Mouse (Mus musculus) forebrain, embryonic 14.5 days (tissue): ENCODE results near the gene Eea1. TPM values are rescaled to one million over a fixed set of nuclear protein-coding genes. Genes with fewer than 3 reads are reported as not detected.
"Not testable (repeated sequence)": the region's sequence is repeated elsewhere in the genome, so short reads cannot be mapped to it uniquely, and the experiment has no call there.

Experiments used
- ATAC-seq: fragments of 200-750 bp; cut with Nextera tagmentation; 2 replicates; pipeline ENCODE4 v1.8.0; 2017; ENCODE audit warnings: mild to moderate bottlenecking, moderate library complexity
- DNase-seq: peaks from one replicate; pipeline ENCODE4 v3.0.0-alpha.2; 2015; ENCODE audit warnings: low spot score
- H3K27ac ChIP-seq: fragments of 300-500 bp; sonication (generic); 2 replicates; pipeline ENCODE4 v1.5.1; 2014; ENCODE audit warnings: low read depth, mild to moderate bottlenecking, control low read depth, low read length, moderate library complexity
- H3K27me3 ChIP-seq: fragments of 300-500 bp; sonication (generic); replicated peaks from 2 replicates; pipeline ENCODE4 v1.6.1; 2014; ENCODE audit warnings: low read length, control low read depth, mixed read lengths; ENCODE audit not compliant: control insufficient read depth, insufficient read depth
- H3K36me3 ChIP-seq: fragments of 300-500 bp; sonication (generic); 2 replicates; pipeline ENCODE4 v1.6.1; 2014; ENCODE audit warnings: low read length, control low read depth; ENCODE audit not compliant: control insufficient read depth, insufficient read depth
- H3K4me1 ChIP-seq: fragments of 300-500 bp; sonication (generic); 2 replicates; pipeline ENCODE4 v1.6.1; 2014; ENCODE audit warnings: antibody characterized with exemption, low read length, control low read depth; ENCODE audit not compliant: control insufficient read depth, insufficient read depth
- H3K4me2 ChIP-seq: fragments of 300-500 bp; sonication (generic); 2 replicates; pipeline ENCODE4 v1.6.1; 2014; ENCODE audit warnings: mild to moderate bottlenecking, control low read depth, low read length
- H3K4me3 ChIP-seq: fragments of 300-500 bp; sonication (generic); 2 replicates; pipeline ENCODE4 v1.5.1; 2014; ENCODE audit warnings: low read depth, low read length, control low read depth
- H3K9ac ChIP-seq: fragments of 300-500 bp; sonication (generic); 2 replicates; pipeline ENCODE4 v1.6.1; 2014; ENCODE audit warnings: mild to moderate bottlenecking, low read length, control low read depth, moderate library complexity
- H3K9me3 ChIP-seq: fragments of 300-500 bp; sonication (generic); replicated peaks from 2 replicates; pipeline ENCODE4 v1.6.1; 2016; ENCODE audit warnings: low read length, control low read depth, mixed read lengths; ENCODE audit not compliant: control insufficient read depth
- WGBS: fragments of 180-500 bp; shearing (Covaris S2); extraction: QIAGEN DNeasy Blood & Tissue Kit; methylation state at CpG from one replicate; pipeline ENCODE4 v1.1.7; 2014; 5-methylcytosine and 5-hydroxymethylcytosine counted together
- polyA plus RNA-seq: library from polyadenylated mRNA; unstranded; fragments of >200 nt; fragmentation: Nextera tagmentation; extraction: Ambion mirVana; gene quantifications from 2 replicates; pipeline ENCODE4 v1.2.1, GENCODE M21; 2014

Gene Eea1
- polyA plus RNA-seq, 1 experiment from 2014 or later = 15.5 TPM

DNA sequence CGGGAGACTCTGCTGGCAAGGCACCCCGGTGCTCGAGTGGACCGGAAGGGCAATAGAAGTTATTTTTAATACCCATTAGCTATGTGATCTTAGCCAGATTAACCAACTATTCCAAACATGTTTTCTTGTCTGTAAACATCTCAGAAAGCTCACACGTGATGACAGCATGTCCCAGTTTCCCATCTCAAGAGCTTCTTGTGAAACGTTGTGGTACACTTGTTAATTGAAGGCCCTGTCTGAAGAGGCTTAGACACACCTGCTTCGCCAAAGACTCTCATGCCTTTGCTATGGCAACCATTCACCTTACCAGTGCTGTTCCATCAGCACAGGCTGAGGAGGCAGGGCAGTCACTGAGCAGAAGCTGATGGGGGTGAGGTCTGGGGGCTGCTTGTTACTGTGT lies 133.9 kb downstream of the Eea1 start:
- DNase-seq (no peak), ATAC-seq (no peak)
- WGBS = 85% methylated on average over 7 of the region's 7 CpGs
- Histone ChIP-seq H3K9me3 (no peaks in the 10 kb centered on the region), H3K36me3 (no peaks in the 10 kb centered on the region), H3K4me2 (no peak overlapping the region), H3K4me3 (no peak overlapping the region), H3K4me1 (no peaks in the 10 kb centered on the region), H3K27ac (no peak overlapping the region), H3K9ac (no peak overlapping the region), H3K27me3 (no peaks in the 10 kb centered on the region)

DNA sequence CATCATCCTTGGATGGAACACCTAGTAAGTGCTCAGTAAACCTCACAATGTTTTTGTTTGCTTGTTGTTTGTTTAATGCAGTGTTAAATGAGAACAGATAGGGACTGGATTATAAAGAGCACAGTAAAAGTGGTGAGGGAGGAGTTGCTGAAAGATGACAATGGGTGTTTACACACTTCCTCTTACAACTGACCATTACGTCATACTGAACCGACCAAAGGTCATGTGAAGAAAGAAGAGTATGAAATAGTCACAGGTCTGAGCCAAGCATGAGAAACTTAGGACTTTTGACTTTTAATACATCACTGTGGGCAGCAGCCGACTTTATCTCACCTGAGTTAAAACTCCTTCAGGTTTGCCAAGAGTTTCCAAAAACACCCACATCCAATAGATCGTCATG lies 135.0 kb downstream of the Eea1 start:
- no peak overlapping the region for H3K9ac ChIP-seq
- H3K27ac ChIP-seq = no peak overlapping the region
- no peak overlapping the region for H3K4me2 ChIP-seq
- no peak overlapping the region for H3K4me3 ChIP-seq
- ATAC-seq = no peak
- no peak for DNase-seq
- no peaks in the 10 kb centered on the region for H3K27me3 ChIP-seq
- 85% methylated on average over 4 of the region's 4 CpGs for WGBS
- H3K9me3 ChIP-seq = no peaks in the 10 kb centered on the region
- no peaks in the 10 kb centered on the region for H3K36me3 ChIP-seq
- H3K4me1 ChIP-seq = no peaks in the 10 kb centered on the region

DNA sequence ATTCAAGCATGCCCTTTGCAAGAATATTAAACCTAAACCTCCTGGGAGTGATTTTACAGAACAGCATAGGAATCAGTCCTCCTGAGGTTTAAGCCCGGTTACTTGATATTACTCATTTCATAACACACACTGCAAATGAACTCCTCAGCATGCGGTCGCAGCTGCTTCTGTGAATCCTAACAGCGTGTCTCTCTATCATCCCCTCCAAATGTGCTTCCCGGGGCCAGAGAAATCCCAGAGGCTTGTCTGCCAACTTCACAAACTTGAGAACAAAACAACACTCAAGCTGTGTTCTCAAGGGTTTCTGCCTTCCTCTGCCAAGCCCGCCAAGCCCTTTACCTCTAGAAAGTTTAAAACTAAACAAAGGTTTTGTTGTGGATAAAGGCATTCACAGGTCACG lies 135.4 kb downstream of the Eea1 start:
- Histone ChIP-seq H3K9ac (no peak overlapping the region), H3K9me3 (no peaks in the 10 kb centered on the region), H3K27me3 (no peaks in the 10 kb centered on the region), H3K27ac (no peak overlapping the region), H3K4me3 (no peak overlapping the region), H3K4me2 (no peak overlapping the region), H3K4me1 (no peaks in the 10 kb centered on the region), H3K36me3 (no peaks in the 10 kb centered on the region)
- DNase-seq = peak; percentile 54
- no peak for ATAC-seq
- WGBS = 26% methylated on average over 7 of the region's 7 CpGs

DNA sequence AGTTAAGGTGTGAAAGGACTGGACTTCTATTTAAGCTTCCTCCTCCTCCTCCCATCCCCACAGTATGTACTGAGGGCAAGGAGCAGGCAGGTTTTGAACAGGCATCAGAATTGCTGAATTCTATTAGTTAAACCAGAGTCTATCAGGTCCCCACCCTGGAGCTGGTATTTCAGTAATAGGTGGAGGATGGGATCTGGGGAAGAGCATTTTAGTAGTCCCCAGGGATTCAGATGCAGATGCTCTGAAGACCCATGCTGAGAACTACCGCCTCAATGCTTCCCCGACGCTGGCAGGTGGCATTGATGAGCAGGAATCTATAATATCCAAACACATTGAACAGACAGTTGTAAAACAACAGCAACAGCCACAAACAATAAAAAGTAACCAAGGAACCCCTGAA lies 136.0 kb downstream of the Eea1 start:
- WGBS = 55% methylated on average over 3 of the region's 3 CpGs
- Histone ChIP-seq H3K9me3 (no peaks in the 10 kb centered on the region), H3K4me2 (no peak overlapping the region), H3K36me3 (no peaks in the 10 kb centered on the region), H3K4me1 (no peaks in the 10 kb centered on the region), H3K27ac (no peak overlapping the region), H3K4me3 (no peak overlapping the region), H3K9ac (no peak overlapping the region), H3K27me3 (no peaks in the 10 kb centered on the region)
- ATAC-seq (no peak), DNase-seq (no peak)

DNA sequence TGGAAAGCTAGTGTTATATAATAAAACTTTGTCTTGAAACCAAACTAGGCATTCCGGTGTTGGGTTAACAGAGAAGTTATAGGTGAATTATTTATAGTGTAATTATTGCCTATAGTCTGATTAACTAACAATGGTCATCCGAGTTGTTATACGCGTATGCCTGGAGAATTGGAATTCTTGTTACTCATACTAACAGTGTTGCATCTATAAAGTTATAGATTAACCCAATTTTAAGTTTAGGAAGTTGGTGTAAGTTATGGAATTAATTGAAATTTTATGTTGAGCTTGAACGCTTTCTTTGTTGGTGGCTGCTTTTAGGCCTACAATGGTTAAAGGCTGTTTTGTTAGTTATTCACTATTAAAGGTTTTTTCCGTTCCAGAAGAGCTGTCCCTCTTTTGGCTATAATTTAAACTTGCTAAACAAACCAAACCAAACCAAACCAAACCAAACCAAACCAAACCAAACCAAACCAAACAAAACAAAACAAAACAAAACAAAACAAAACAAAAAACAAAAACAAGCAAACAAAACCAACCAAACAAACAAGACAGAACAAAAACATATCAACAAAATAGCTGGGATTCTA lies 137.1 kb downstream of the Eea1 start:
- not testable (repeated sequence) for H3K4me1 ChIP-seq, H3K36me3 ChIP-seq, H3K9me3 ChIP-seq, H3K27ac ChIP-seq, H3K27me3 ChIP-seq, H3K9ac ChIP-seq, H3K4me3 ChIP-seq, DNase-seq, H3K4me2 ChIP-seq
- ATAC-seq = peak; percentile 100
- 88% methylated on average over 6 of the region's 6 CpGs for WGBS

DNA sequence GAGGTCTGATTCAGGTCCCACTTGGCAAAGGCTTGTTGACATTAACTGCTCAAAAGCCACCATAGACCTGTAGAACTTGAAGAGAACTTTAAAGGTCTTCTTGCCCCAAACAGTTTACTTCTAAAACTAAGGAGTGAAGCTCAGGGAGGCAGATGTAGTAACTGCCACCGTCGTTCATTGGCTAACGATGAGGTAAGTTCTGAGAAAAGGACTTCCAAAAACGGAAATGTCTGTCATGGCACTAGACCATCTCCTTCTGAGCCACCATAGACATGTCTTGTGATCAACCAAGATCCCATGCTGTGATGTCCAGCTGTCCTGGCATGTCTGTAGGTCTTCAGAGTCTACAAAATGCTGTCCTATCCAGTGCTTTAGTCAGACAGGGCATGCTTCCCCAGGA lies 139.4 kb downstream of the Eea1 start:
- ATAC-seq = no peak

DNA sequence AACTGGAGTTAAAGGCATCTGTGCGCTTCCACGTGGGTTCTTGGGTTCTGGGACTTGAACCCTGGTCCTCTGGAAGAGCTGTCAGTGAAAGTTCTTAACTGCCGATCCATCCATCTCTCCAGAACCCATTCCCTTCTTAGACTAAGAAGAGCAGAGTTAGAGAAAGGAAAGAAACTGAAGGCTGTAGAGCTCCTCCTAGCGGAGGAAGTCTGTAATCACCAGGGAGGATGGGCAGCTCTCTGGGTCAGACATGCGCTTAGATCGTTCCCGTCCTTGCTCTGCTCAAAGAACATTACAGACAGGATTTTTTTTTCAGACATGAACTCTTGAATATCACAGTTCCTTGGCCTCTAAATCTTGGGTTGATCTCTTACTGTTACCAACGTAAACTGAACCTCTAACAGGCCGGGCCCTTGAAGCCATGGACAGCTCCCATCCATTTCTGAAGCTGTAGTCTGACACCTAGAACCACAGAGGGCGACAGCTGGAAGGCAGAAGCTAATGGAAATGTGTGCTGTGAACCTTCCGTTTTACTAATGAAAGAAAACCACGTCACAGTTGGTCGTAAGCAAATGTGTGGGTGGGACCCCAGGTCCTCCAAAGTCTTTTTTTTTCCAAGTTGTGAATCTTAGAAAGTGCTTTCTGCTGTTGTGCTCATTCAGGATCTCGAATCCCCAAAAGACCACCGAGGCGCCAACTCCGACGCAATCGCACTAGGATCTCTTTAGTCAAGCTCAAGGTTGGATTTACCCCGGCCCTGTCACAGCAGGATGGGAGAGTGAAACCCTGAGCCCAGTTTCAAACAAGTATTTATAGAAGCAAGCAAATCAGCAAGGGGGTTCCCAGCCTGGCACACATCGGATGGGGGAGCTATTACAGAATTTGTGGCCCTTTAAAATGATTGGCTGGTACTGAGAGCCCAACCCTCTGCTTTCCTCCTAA lies 140.3 kb downstream of the Eea1 start:
- Histone ChIP-seq H3K27ac (no peak overlapping the region), H3K27me3 (no peaks in the 10 kb centered on the region), H3K4me3 (no peak overlapping the region), H3K4me2 (no peak overlapping the region), H3K9ac (no peak overlapping the region), H3K36me3 (no peaks in the 10 kb centered on the region), H3K9me3 (no peaks in the 10 kb centered on the region), H3K4me1 (no peaks in the 10 kb centered on the region)
- DNase-seq (no peak), ATAC-seq (no peak)
- WGBS = 68% methylated on average over 21 of the region's 21 CpGs

More for the DNA sequence above, 139.4 kb downstream of the Eea1 start:
- 91% methylated on average over 4 of the region's 4 CpGs for WGBS
- Histone ChIP-seq H3K4me1 (no peaks in the 10 kb centered on the region), H3K4me3 (no peak overlapping the region), H3K9ac (no peak overlapping the region), H3K9me3 (no peaks in the 10 kb centered on the region), H3K36me3 (no peaks in the 10 kb centered on the region), H3K27ac (no peak overlapping the region), H3K4me2 (no peak overlapping the region), H3K27me3 (no peaks in the 10 kb centered on the region)
- no peak for DNase-seq

DNA sequence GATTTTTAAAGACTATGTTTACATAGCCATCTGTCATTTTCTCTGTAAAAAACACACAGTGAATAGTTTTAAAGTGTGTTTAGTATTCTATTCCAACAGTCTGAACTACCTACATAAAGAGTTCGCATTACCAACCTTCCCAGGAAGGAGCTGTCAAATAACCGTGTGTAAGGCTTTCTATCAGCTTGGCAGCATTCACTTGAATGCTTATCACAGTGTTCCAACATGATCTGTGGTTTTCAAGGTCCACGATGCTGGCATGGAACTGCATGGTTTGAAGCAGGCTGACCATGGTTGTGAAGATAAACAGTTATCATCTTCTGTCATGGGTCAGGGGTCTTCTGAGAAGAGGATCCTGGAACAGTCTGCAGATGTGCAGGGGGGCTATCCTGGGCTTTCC lies 141.8 kb downstream of the Eea1 start:
- ATAC-seq (no peak), DNase-seq (no peak)
- Histone ChIP-seq H3K4me2 (no peak overlapping the region), H3K4me1 (no peaks in the 10 kb centered on the region), H3K4me3 (no peak overlapping the region), H3K9ac (no peak overlapping the region), H3K27ac (no peak overlapping the region), H3K36me3 (no peaks in the 10 kb centered on the region), H3K27me3 (no peaks in the 10 kb centered on the region), H3K9me3 (no peaks in the 10 kb centered on the region)
- 77% methylated on average over 3 of the region's 3 CpGs for WGBS

DNA sequence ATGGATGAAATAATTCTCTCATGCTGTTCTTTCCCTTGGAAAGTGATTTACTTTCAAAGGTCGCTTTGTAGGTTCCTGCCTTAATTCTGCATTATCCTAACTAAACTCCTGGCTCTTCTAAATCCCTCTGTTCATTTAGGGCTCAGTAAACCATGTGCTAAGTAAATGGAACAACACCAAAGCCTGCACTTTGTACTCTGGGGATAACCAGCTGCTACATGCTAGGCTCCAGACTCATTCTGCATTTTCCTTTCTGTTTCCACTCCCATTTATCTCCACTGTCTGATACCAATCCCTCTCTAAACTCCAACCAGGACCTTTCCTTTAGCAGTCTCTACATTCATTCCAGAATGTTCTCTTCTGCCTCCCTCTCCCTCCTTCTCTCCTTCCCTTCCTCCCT lies 149.3 kb downstream of the Eea1 start:
- ATAC-seq = no peak

More for the DNA sequence above, 149.3 kb downstream of the Eea1 start:
- Histone ChIP-seq H3K4me1 (no peaks in the 10 kb centered on the region), H3K9me3 (no peaks in the 10 kb centered on the region), H3K4me3 (no peak overlapping the region), H3K27ac (no peak overlapping the region), H3K36me3 (no peaks in the 10 kb centered on the region), H3K9ac (no peak overlapping the region), H3K27me3 (no peaks in the 10 kb centered on the region), H3K4me2 (no peak overlapping the region)
- DNase-seq = no peak
- 23% methylated on average over 1 of the region's 1 CpGs for WGBS
